Mouse (Mus musculus): ENCODE results near the gene Ncam1. TPM values are rescaled to one million over a fixed set of nuclear protein-coding genes. Genes with fewer than 3 reads are reported as not detected.

The Ncam1 gene
- polyA plus RNA-seq, 1 experiment from 2014 or later = 30.2 TPM

GRCm38 (mm10) chr9:49542593-49542992, 256.1 kb downstream of the Ncam1 start:
- H3K27me3 ChIP-seq (ENCODE audit: poor library complexity, severe bottlenecking) = no peaks in the 10 kb centered on the region
- no peaks in the 10 kb centered on the region for H3K9me3 ChIP-seq
- H3K27ac ChIP-seq = no peak overlapping the region
- DNase-seq (ENCODE audit: extremely low spot score, low spot score) = no peak
- H3K36me3 ChIP-seq (replicated peaks) = peaks cover 40% of the 10 kb centered on the region
- no peak overlapping the region for H3K4me3 ChIP-seq
- H3K4me1 ChIP-seq = peaks cover 25% of the 10 kb centered on the region
- WGBS = 84% methylated on average over 4 of the region's 4 CpGs

GRCm38 (mm10) chr9:49537814-49538213, 260.9 kb downstream of the Ncam1 start:
- DNase-seq (ENCODE audit: extremely low spot score, low spot score) = no peak
- H3K27ac ChIP-seq = no peak overlapping the region
- H3K4me3 ChIP-seq = no peak overlapping the region
- H3K36me3 ChIP-seq (replicated peaks) = peaks cover 10% of the 10 kb centered on the region; the same call in 1 of the 2 replicates
- WGBS = 62% methylated on average over 6 of the region's 6 CpGs
- peaks cover 63% of the 10 kb centered on the region for H3K4me1 ChIP-seq
- H3K27me3 ChIP-seq (ENCODE audit: poor library complexity, severe bottlenecking) = no peaks in the 10 kb centered on the region
- H3K9me3 ChIP-seq = no peaks in the 10 kb centered on the region

DNA sequence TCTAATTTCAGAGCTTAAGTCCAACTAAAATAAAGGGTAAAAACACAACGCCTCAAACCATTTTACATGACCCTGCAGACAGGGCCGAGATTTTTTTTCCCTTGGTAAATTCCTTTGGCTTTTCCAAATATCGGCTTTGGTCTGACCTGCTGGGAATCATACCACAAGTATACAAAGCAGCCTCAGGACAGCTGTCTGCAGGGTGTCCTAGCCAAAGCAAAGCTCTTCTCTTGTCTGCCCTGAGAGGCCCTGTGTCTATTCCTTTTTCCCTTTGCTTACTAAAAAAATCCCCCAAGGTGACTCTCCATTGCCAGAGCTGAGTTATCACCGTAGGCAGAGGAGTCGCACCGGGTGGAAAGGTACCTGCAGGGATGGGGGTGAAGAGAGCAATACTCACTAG, 262.1 kb downstream of the Ncam1 start:
- DNase-seq (ENCODE audit: extremely low spot score, low spot score) = no peak

GRCm38 (mm10) chr9:49534958-49535357, 263.8 kb downstream of the Ncam1 start:
- no peak overlapping the region for H3K4me3 ChIP-seq
- H3K9me3 ChIP-seq = no peaks in the 10 kb centered on the region
- peaks cover 61% of the 10 kb centered on the region for H3K4me1 ChIP-seq
- no peaks in the 10 kb centered on the region for H3K36me3 ChIP-seq (replicated peaks)
- H3K27me3 ChIP-seq (ENCODE audit: poor library complexity, severe bottlenecking) = no peaks in the 10 kb centered on the region
- WGBS = 56% methylated on average over 4 of the region's 4 CpGs
- H3K27ac ChIP-seq = 0 out of 2 replicates have a peak overlapping the region, but pooled peaks have one; percentile 77
- no peak for DNase-seq (ENCODE audit: extremely low spot score, low spot score)

More for the DNA sequence above, 262.1 kb downstream of the Ncam1 start:
- no peaks in the 10 kb centered on the region for H3K9me3 ChIP-seq
- H3K27ac ChIP-seq = peak overlapping the region; percentile 30; the same call in 1 of the 2 replicates
- WGBS = 73% methylated on average over 6 of the region's 6 CpGs
- no peak overlapping the region for H3K4me3 ChIP-seq
- no peaks in the 10 kb centered on the region for H3K36me3 ChIP-seq (replicated peaks)
- peaks cover 63% of the 10 kb centered on the region for H3K4me1 ChIP-seq
- H3K27me3 ChIP-seq (ENCODE audit: poor library complexity, severe bottlenecking) = no peaks in the 10 kb centered on the region

GRCm38 (mm10) chr9:49533912-49534491, 264.7 kb downstream of the Ncam1 start:
- DNase-seq (ENCODE audit: extremely low spot score, low spot score) = no peak
- Histone ChIP-seq H3K4me1 (peaks cover 56% of the 10 kb centered on the region), H3K9me3 (no peaks in the 10 kb centered on the region), H3K27ac (peak overlapping the region; percentile 77), H3K27me3 (ENCODE audit: poor library complexity, severe bottlenecking) (no peaks in the 10 kb centered on the region), H3K4me3 (no peak overlapping the region), H3K36me3 (replicated peaks) (no peaks in the 10 kb centered on the region)
- WGBS = 24% methylated on average over 8 of the region's 8 CpGs

- H3K9me3 ChIP-seq = no peaks in the 10 kb centered on the region
- no peak overlapping the region for H3K4me3 ChIP-seq
- 80% methylated on average over 7 of the region's 7 CpGs for WGBS
- no peaks in the 10 kb centered on the region for H3K36me3 ChIP-seq (replicated peaks)
- H3K27ac ChIP-seq = no peak overlapping the region
- H3K27me3 ChIP-seq (ENCODE audit: poor library complexity, severe bottlenecking) = no peaks in the 10 kb centered on the region
- peaks cover 57% of the 10 kb centered on the region for H3K4me1 ChIP-seq
- no peak for DNase-seq (ENCODE audit: extremely low spot score, low spot score)
These were observed 265.3 kb downstream of the Ncam1 start for GRCm38 (mm10) chr9:49533455-49533854.

DNA sequence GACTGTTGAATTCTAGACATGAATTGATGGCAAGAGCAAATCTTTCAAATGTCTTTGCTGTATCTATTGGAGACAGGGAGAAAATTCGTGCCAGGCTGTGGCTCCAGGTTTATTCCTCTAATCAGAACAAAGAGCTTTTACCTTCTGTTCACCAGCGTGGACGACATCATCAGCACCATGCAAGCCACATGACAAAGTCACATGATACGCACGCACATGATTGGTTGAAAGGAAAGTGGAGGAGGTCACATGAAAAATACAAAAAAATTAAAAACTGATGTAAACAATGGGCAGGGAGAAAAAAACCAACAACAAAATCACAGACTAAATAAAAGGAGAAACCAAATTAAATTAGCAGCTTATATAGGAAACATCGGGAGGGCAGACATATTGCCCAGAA, 266.9 kb downstream of the Ncam1 start:
- WGBS = 92% methylated on average over 6 of the region's 6 CpGs
- Histone ChIP-seq H3K36me3 (replicated peaks) (no peaks in the 10 kb centered on the region), H3K9me3 (no peaks in the 10 kb centered on the region), H3K27me3 (ENCODE audit: poor library complexity, severe bottlenecking) (no peaks in the 10 kb centered on the region), H3K4me1 (peaks cover 56% of the 10 kb centered on the region), H3K27ac (no peak overlapping the region), H3K4me3 (no peak overlapping the region)
- no peak for DNase-seq (ENCODE audit: extremely low spot score, low spot score)

DNA sequence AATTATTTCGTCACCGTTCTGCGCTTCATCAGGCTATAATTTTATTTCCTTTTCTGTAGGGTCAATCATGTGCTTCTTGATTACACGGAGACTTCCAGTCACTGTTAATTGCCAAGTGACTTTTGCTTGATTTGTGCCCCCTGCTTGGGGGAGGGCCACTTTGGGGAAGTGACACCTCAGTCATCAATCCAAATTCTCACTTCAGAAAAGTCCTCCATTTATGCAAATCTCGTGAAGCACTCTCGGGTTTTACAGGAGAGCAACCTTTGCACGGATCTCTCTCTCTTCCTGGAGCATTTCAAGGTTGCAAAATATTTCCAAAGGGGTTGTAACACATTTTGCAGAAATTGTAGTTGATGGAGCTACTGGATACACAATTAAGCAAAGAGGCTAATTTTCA, 267.5 kb downstream of the Ncam1 start:
- no peak for DNase-seq (ENCODE audit: extremely low spot score, low spot score)
- Histone ChIP-seq H3K4me1 (peaks cover 53% of the 10 kb centered on the region), H3K36me3 (replicated peaks) (no peaks in the 10 kb centered on the region), H3K9me3 (no peaks in the 10 kb centered on the region), H3K27ac (no peak overlapping the region), H3K4me3 (no peak overlapping the region), H3K27me3 (ENCODE audit: poor library complexity, severe bottlenecking) (no peaks in the 10 kb centered on the region)
- WGBS = 82% methylated on average over 7 of the region's 7 CpGs

GRCm38 (mm10) chr9:49530739-49531138, 268.0 kb downstream of the Ncam1 start:
- Histone ChIP-seq H3K27me3 (ENCODE audit: poor library complexity, severe bottlenecking) (no peaks in the 10 kb centered on the region), H3K36me3 (replicated peaks) (no peaks in the 10 kb centered on the region), H3K27ac (no peak overlapping the region), H3K9me3 (no peaks in the 10 kb centered on the region), H3K4me1 (peaks cover 48% of the 10 kb centered on the region), H3K4me3 (no peak overlapping the region)
- DNase-seq (ENCODE audit: extremely low spot score, low spot score) = no peak
- 69% methylated on average over 4 of the region's 4 CpGs for WGBS

GRCm38 (mm10) chr9:49529366-49529959, 269.3 kb downstream of the Ncam1 start:
- 77% methylated on average over 8 of the region's 8 CpGs for WGBS

GRCm38 (mm10) chr9:49528943-49529342, 269.8 kb downstream of the Ncam1 start:
- no peak overlapping the region for H3K4me3 ChIP-seq
- peaks cover 37% of the 10 kb centered on the region for H3K4me1 ChIP-seq
- H3K27ac ChIP-seq = no peak overlapping the region
- WGBS = 69% methylated on average over 10 of the region's 10 CpGs
- no peaks in the 10 kb centered on the region for H3K27me3 ChIP-seq (ENCODE audit: poor library complexity, severe bottlenecking)
- no peaks in the 10 kb centered on the region for H3K36me3 ChIP-seq (replicated peaks)
- DNase-seq (ENCODE audit: extremely low spot score, low spot score) = peak; percentile 25
- H3K9me3 ChIP-seq = no peaks in the 10 kb centered on the region

More at GRCm38 (mm10) chr9:49529366-49529959, 269.3 kb downstream of the Ncam1 start:
- no peaks in the 10 kb centered on the region for H3K36me3 ChIP-seq (replicated peaks)
- H3K4me1 ChIP-seq = peaks cover 42% of the 10 kb centered on the region
- H3K9me3 ChIP-seq = no peaks in the 10 kb centered on the region
- H3K27ac ChIP-seq = no peak overlapping the region
- DNase-seq (ENCODE audit: extremely low spot score, low spot score) = no peak
- no peaks in the 10 kb centered on the region for H3K27me3 ChIP-seq (ENCODE audit: poor library complexity, severe bottlenecking)
- no peak overlapping the region for H3K4me3 ChIP-seq

DNA sequence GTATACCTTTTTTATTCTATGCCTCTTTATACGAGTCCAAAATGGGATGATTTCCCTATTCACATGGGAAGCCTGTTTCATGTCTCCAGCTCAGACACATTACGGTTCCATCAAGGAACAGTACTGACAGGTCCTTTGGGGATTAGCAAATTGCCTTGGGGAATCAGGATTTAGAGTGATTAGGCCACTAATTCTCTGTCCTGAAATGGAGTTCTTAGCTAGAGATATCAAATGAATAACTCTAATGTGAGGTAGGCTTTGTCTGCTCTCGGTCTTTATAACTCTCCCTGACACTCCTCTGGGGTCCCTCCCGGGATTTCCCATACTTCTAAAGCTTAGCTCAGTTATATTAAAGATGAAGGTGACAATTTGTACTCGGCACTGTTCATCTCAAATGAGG, 270.7 kb downstream of the Ncam1 start:
- H3K9me3 ChIP-seq = no peaks in the 10 kb centered on the region
- peaks cover 30% of the 10 kb centered on the region for H3K4me1 ChIP-seq
- no peak for DNase-seq (ENCODE audit: extremely low spot score, low spot score)
- no peaks in the 10 kb centered on the region for H3K27me3 ChIP-seq (ENCODE audit: poor library complexity, severe bottlenecking)
- H3K27ac ChIP-seq = no peak overlapping the region
- H3K4me3 ChIP-seq = no peak overlapping the region
- H3K36me3 ChIP-seq (replicated peaks) = no peaks in the 10 kb centered on the region
- WGBS = 66% methylated on average over 5 of the region's 5 CpGs

- WGBS = 73% methylated on average over 8 of the region's 8 CpGs
- H3K4me1 ChIP-seq = peaks cover 30% of the 10 kb centered on the region
- no peaks in the 10 kb centered on the region for H3K9me3 ChIP-seq
- no peak overlapping the region for H3K4me3 ChIP-seq
- no peaks in the 10 kb centered on the region for H3K36me3 ChIP-seq (replicated peaks)
- peak overlapping the region; percentile 40; the same call in 1 of the 2 replicates for H3K27ac ChIP-seq
- DNase-seq (ENCODE audit: extremely low spot score, low spot score) = no peak
- no peaks in the 10 kb centered on the region for H3K27me3 ChIP-seq (ENCODE audit: poor library complexity, severe bottlenecking)
These were observed 271.4 kb downstream of the Ncam1 start for GRCm38 (mm10) chr9:49527340-49527739.
